Mouse (Mus musculus): Measurements from ENCODE around the gene Cep128.

Gene Cep128

DNA sequence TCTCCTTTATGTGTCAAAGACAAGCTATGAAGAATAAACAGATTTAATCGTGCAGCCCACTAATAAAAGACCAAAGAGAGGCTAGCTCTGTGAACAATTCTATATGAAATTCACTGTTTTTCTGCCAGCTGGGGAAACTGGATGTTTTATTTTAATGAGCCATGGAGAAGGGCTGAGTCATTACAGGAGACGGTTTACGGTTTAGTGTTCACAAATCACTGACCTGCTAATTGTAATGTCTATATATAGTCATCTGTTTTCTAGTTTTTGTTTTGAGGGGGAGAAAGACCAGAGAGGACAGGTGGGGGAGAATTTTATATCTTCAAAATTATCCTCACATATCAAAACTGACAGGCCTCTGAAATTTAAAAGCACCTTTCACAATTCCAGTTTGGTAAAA lies 212.6 kb downstream of the Cep128 start:
- DNase-seq = no peak

DNA sequence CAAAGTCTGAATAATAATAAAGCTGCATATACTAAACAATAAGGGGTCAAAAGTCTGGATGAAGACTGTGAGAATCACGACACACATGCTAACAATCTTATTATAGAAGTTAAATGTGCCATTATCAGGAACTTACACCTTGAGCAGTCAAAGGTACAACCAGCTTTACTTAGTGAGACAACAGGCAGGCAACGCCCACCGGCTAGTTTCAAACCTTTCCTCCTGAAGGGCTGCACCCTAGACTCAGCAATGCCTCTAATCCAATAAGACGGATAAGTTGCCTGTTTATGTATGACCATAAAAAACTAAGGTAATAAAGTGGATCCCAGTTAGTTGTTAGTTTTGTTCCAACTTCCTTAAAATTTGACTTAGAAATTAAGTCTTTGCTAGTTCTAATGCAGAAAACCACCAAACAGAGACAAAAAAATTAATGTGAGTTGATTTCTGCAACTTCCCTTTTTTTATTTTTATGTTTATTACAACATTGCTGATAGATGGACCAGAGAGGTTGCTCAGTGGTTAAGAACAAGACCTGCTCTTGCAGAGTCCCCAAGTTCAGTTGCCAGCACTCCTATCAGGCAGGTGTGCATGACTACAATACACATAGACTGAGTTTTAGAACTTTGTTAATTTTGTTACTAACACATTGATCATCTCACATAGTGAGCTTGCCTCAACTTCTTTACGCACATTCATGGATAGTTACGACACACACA lies 223.0 kb downstream of the Cep128 start:
- no peak for DNase-seq

DNA sequence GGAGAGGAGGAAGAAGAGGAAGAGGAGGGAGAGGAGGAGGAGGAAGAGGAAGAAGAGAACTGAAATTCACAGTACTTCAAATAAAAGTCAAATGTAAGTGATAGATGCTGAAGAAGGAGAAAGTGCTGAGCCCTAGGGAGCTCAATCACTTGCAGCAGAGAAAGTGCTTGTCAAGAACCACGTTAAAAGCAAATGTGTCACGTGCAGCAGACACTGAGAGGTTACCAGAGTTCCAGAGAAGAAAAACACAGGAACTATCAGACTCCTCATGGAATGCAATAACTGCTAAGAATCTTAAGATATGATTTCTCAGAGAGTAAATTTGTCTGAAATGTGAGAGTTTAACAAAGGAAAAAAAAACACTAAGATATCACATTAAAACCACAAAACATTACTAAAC lies 225.7 kb downstream of the Cep128 start:
- DNase-seq = no peak

DNA sequence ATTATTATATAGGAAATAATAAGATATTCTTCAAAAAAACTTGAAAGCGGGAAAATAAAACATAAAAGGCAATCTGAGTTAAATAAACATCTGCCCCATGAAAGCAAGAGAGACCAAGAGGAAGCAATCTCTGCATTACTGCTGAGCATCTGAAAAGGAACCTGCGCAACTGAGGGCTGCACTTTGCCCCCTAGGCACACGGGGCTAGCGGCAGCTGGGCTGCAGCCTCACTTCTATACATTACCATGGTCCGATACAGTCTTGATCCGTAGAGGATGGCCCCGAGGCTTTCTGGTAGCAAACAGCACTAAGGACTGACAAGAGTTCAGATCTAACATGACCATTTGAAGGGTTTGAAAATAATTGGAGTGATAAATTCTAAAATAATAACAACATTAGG lies 230.2 kb downstream of the Cep128 start:
- no peak for DNase-seq

DNA sequence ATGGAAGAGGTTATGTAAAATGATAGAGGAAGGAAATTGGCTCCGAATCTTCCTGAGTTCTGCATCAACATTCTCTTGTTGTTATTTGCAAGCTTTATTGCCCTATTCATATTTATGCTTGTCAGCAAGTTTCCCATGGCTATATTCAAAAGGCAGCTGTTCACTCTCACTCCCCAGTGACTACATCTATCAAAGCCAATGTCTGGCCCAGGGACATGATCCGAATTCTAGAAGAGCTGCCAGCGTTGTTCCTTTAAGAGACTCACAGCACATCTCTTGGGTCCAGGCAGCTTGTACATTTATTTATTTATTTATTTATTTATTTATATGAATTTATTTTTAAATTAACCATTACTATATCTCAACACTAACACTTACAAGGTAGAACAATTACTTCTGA lies 235.1 kb downstream of the Cep128 start:
- DNase-seq = no peak

DNA sequence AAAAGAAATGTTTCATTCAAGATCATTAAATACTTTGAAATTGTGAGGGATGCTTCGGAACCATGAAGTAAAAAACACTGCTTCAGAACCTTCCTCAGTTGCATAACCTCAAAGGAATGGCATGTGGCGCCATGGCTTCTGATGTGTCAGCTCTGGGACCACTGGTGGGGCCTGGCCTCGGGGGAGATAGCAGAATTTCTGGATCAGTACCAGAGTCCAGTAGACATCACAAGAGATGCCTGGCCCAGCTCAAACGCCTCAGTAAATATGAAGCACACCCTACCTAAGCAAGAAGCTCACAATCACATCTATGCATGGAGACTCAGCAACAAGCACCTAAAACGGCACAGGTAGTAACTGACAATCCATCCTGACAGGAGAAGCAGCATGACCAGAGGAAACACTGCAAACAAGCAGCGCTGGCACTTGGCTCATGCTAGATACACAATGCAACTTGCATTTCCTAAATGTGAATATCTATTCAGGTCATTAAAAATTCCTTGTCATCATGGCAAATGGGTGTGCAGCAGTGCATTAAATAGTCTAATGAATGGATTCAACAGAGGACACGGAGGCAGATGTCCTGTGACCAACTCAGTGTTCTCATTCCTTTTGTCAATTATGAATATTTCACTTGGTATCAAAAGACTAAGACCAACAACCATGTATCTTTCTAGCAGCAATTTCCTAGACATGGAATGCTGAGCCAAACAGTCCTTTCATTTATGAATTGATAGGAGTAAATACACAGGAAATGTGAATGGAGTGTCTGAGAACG lies 249.3 kb downstream of the Cep128 start:
- DNase-seq = no peak

DNA sequence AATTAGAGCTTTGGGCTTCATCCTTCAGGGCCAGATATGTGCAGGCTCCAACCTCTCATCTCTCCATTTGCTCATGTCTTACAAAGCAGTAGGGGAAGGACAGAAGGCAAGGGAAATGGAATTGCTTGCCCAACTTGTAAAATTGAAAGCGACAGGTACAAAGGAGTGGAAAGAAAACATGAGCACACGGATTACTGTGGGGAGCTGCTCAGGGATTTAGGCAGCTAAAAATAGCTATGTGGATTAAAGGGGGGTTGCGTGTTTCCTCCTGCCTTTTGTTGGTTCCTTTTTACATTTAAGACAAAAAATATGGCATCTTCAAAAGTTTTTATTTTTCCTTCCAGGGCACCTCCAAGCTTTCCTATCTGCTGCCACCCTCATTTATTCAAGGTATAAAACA lies 269.2 kb downstream of the Cep128 start:
- no peak for DNase-seq

DNA sequence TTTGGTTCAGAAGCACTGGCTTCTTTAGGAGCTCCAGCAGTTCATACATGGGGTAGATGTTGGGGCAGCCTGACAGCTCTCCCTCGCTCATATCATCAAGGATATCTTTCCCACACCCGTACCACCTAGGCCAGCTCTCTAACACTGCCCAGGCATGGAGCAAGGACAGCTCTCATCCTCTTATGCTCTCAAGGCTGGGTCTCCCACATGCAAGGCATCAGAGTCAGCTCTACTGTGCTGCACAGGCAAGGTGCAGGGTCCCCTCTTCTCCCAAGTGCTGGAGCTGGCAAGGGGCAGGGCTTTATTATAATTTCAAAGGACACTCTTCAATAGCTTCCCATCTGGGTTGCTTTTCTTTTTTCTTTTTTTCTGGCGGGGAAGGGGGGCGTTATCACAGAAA lies 280.9 kb downstream of the Cep128 start:
- no peak for DNase-seq

DNA sequence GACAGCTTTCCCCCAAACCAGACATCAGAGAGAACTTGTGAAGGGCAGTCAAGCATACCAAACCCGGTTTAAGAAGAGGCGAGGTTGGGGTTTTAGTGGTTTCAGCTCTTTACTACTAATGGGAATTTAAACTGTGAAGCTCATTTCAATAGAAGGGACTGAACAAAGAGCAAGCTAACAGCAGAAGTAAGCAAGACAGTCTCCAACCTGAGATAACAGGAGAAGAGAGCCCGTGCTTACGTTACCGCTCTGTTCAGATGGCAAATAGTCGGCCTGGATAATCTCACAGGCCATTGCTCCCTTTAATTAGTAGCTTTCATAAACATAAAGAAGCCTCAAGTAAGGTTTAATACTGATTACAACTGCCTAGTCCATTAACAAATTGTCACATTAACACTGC lies 286.3 kb downstream of the Cep128 start:
- no peak for DNase-seq

DNA sequence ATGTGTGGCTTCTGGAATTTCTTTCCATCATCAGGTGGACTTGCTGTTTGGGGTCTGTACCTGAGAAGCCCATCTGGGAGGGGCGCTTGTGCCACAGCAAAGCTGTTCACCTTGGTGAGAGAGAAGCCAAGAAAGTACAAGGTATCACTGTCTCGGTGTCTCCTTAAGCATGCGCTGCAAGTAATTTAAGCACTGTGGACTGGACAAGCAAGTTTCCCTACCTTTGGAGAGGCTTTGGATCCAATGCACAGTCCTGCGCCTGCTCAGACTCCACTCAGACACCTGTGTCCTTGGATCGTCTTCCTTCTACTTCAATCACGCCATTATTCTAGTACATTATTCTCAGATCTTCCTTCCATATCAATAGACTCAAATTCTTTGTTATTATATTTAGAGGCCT lies 288.0 kb downstream of the Cep128 start:
- no peak for DNase-seq

DNA sequence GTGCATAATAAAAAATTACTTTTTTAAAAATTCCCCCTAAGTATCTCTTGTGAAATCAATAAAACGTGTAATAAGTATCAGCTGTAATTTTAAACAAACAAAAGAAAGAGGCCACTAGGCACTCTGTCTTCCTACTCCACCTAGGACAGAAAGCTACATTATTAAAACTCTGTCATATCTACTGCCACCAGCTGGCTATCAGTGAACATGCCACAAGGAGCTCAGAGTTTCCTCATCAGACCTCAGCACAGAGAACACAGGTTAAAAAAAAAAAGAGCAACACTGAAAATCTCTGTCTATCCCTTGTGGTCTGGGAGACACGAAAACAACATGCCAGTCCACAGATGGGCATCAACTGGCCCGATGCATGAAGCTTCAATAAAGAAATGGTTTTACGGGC lies 295.9 kb downstream of the Cep128 start:
- no peak for DNase-seq

DNA sequence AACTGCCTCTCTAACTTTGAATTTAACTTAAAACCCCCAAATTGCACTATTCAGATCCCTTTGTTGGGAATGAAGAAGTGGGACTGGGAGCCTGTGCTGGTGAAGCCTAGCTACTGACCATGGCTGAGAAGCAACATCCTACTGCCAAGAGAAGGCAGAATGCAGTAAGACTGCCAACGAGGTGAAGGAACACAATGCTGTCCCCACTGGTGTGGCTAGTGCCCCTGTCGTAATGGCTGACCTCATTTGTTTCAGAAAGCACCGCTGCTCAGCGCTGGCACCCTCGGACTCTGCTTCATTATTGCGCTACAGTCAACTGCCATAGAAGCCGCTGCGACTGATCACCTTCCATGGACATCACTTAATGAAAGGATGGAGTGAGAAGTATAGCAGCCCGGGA lies 298.2 kb downstream of the Cep128 start:
- no peak for DNase-seq

DNA sequence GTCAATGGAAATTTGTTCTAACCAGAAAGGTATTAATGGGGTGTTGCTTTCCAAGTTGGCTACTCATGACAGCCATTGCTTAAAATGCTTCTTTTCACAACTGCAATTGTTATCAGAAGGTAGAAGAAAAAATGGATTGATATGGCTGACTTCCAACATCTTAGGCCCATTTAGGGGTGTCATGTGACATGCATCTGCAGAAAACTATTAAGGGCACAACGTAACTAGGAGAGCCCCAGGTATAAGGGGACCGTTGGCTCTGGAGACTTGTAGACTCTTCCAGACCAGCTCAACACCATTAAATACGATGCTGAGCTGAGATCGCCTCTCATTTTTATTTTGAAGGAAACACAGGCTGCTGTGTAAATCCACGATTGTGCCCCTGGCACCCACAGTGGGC lies 308.6 kb downstream of the Cep128 start:
- DNase-seq = no peak

DNA sequence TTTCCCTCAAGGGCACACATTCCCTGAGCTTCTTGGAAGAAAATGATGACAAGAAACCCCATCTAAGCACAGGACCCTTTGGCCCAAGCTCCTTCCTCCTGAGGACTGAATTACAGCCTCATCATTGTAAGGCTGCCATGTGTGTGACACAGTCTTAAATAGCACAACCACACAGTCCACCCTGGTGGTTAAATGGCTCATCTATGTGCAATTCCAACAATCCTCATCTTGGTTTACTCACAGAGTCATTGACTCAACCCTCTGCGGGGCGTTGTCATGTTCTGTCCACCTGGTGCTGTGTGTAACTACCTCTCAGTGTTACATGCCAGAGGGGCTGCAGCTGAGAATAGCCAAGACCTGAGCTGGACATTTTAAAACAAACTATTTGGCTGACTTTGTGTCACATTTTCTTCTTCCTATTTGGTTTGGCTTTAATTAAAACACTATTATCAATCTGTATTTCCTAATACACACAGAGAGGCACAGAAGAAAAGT lies 313.6 kb downstream of the Cep128 start:
- no peak for DNase-seq

DNA sequence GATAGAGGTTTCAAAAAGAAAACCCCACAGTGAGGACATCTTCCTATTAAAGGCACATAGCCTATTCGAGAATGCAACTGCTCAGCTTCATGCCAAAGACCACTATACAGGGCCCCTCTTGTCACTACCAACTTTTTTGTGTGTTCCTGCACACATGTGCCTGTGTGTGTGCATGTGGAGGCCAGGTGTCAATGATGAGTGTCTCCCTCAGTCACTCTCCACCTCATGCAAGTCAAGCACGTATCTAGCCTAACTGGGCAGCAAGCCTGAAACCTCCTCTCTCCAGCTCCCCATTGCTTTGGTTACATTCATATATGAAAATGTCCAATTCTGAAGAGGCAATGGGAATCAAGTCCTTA lies 317.1 kb downstream of the Cep128 start:
- no peak for DNase-seq

DNA sequence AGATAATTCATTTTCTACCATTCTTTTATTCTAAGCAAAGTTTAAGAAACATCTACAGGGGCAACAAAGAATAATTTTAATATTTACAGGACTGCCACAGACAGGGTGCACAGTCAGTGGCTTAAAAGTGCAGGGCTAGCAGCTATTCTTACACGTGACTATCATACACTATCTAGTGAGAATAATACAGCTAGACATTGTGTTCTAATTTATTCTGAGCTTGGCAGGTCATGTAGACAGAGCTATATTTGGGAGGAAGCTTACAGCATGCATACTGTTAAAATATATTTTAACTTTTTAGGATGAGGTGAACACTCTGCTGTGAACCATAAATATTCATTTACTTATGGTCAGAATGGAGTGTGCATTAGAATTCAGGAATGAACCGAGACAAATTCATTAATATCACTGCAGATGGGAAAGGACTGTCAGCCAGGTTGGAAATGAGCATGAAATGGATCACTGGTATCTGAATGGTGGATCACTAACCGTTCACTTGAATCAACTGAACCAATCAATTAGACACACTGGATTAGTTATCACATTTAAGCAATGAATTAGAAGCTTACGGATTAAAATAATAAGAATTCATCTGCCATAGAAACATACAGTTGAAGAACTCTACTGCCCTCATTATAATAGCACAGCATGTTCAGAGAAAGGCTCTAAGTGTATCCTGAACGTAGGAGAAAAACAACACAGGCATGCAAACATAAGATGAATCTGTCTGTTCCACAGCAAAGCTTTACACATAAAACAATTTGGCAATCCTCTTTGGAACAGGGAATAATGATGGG lies 317.7 kb downstream of the Cep128 start:
- DNase-seq = no peak

DNA sequence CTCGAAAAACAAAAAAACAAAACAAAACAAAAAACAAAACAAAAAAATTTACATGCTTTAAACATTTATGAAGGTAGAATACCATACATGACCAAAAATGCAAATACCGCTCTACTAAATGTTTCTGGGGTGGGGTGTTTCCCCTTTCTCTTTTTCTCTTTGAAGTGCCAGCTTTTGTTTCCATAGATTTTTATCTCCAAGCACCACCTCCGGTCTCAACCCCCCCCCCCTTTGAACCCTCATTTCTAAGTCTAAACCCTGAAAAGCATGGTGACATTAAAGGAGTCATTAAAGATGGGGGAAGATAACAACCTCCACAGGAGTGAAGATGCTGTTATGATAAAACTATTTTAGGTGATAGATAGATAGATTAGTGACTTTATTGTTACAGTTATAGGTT lies 318.8 kb downstream of the Cep128 start:
- DNase-seq = no peak

DNA sequence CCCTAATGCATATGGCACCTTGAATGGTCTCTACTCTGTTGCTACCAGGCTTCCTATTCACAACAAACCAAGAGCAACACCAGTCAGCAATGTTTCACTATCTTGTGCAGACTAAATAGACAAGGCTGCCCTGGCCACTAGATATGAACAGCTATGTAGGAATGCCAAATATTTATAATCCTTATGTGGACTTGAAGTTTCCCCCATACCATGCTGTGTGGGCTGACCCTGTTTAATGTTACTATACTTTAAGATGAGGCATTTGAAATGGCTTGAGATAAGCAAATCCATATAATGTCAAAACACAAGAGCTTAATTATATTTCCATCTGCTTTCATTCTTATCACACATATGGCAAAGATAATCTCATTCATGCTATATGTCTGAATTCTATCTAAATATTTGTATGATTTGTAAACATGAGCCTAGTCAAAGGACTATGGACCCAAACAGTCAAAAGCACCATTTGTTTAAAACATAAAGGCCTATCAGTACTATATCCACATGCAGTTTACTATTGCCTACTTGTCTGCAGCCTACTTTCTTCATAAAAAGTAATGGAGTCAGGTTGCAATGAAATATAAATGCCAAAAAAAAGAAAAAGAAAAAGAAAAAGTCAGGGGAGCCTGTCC lies 319.7 kb downstream of the Cep128 start:
- no peak for DNase-seq

DNA sequence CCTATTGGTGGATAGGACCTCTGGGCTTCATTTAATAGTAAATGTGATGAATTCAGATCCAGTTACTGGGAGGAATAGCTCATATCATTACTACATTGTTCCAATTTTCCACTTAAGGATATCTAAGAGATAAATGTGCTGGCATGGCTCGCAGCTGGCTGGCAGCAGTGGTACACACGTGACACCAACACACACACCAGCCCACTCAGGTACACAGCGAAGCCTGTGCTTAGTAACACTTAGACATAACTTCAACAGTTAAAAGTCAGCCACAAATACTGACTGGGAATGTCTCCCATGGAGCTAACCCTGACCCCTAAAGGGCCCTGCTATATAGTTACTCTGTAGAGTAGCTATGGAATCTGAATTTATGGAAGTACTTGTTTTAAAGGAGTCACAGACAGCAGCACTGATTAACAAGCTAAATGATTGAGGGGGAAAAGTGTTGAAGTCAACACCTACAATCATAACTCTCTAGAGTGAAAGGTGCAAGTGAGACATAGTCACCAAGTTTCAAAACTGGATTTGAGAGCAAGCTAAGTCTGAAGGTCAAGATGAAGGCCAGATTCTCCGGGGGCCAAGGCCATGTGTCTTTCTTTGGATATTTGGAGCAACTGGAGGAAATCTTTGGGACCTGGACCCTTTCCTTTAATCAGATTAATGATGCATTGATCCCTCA lies 320.7 kb downstream of the Cep128 start:
- no peak for DNase-seq

DNA sequence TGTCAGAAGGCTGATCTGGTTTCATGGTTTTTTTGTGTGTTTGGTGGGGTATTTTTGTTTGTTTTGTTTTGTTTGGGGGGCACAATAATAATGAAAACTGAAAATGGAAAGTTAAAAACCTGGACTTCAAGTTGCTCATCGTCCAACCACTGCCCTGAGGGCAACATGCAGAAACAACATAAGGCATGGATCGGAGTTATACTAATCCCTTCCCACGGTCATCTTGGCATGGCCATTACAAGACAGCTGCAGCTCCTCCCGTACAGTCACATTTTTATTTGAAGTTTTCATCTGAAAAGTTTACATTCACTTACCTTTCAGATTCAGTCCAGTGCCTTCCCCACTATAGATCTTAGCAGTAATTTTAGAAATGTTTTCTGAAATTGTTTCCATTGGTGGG lies 321.5 kb downstream of the Cep128 start:
- no peak for DNase-seq

DNA sequence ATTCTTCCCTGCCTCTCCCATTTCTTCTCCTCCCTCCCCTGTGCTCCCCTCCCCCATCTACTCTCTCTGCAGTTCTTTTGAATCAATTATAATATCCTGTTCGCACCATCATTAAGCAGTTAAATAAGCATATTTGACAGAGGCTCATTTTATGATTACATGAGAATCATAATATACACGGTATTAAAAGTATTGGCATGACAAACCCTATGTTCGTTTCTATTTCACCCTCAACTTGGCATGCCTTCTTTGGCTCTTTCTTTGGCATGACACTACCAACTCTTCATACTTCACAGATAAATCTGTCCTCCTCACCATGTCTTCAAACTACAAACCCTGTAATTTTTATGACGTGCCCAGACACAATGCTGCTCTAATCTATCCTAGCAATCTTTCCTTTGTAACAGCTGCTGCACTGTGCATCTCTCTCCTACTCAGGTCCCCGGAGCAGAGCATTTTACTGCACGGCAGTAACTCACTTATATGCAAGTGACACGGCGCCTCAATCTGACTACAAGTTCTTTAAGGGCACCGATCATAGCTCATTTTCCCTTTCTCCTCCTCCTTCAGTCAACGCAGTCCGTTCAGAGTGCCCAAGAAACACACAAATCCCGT lies 324.4 kb downstream of the Cep128 start:
- DNase-seq = no peak

DNA sequence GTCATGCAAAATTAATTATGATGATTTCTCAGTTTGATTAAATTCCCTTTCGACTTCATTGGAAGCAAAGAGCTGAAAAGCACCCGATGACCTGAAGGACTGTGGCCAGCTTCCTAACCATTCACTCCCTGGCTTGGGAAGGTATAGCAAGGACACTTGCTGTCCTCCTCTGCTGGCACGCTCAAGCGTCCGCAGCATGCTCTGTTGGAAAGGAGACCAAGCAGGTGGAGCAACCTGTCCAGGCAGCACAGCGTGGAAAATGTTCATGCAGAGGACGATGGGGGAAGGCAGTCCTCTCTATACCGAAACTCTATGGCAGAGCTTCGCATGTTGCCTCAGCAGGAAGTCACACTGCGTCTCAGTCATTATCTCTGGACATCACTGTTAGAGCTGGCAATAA lies 327.3 kb downstream of the Cep128 start:
- no peak for DNase-seq

Data from lung, postnatal 10 days (tissue).